Mouse (Mus musculus) intestine, embryonic 15.5 days (tissue): Measurements from ENCODE around the gene Gm17521. TPM values are rescaled to one million over a fixed set of nuclear protein-coding genes. Genes with fewer than 3 reads are reported as not detected.
"Not testable (repeated sequence)": the region's sequence is repeated elsewhere in the genome, so short reads cannot be mapped to it uniquely, and the experiment has no call there.

Experiments
- ATAC-seq: fragments of 200-750 bp; cut with Nextera tagmentation; 2 replicates; pipeline ENCODE4 v1.8.0; 2017; ENCODE audit warnings: moderate TSS enrichment, moderate library complexity
- H3K27ac ChIP-seq: fragments of 300-500 bp; sonication (generic); 2 replicates; pipeline ENCODE4 v1.5.1; 2015; ENCODE audit warnings: mild to moderate bottlenecking, inconsistent platforms
- H3K27me3 ChIP-seq: fragments of 300-500 bp; sonication (generic); replicated peaks from 2 replicates; pipeline ENCODE4 v1.6.1; 2015; ENCODE audit warnings: inconsistent platforms
- H3K36me3 ChIP-seq: fragments of 300-500 bp; sonication (generic); 2 replicates; pipeline ENCODE4 v1.6.1; 2015; ENCODE audit warnings: inconsistent platforms
- H3K4me1 ChIP-seq: fragments of 300-500 bp; sonication (generic); replicated peaks from 2 replicates; pipeline ENCODE4 v1.6.1; 2015; ENCODE audit warnings: inconsistent platforms
- H3K4me2 ChIP-seq: fragments of 300-500 bp; sonication (generic); replicated peaks from 2 replicates; pipeline ENCODE4 v1.6.1; 2015; ENCODE audit warnings: mild to moderate bottlenecking, inconsistent platforms
- H3K4me3 ChIP-seq: fragments of 300-500 bp; sonication (generic); replicated peaks from 2 replicates; pipeline ENCODE4 v1.5.1; 2015; ENCODE audit warnings: inconsistent platforms
- H3K9ac ChIP-seq: fragments of 300-500 bp; sonication (generic); 2 replicates; pipeline ENCODE4 v1.6.1; 2015; ENCODE audit warnings: inconsistent platforms
- H3K9me3 ChIP-seq: fragments of 300-500 bp; sonication (generic); 2 replicates; pipeline ENCODE4 v1.6.1; 2016; ENCODE audit warnings: inconsistent platforms
- WGBS: fragments of 180-500 bp; shearing (Covaris S2); methylation state at CpG from one replicate; pipeline ENCODE4 v1.1.7; 2015; 5-methylcytosine and 5-hydroxymethylcytosine counted together
- polyA plus RNA-seq: library from polyadenylated mRNA; unstranded; fragments of >200 nt; fragmentation: Nextera tagmentation; extraction: Ambion mirVana; gene quantifications from 2 replicates; pipeline ENCODE4 v1.2.1, GENCODE M21; 2015

The Gm17521 gene
- polyA plus RNA-seq: not detected in 2 replicates

DNA sequence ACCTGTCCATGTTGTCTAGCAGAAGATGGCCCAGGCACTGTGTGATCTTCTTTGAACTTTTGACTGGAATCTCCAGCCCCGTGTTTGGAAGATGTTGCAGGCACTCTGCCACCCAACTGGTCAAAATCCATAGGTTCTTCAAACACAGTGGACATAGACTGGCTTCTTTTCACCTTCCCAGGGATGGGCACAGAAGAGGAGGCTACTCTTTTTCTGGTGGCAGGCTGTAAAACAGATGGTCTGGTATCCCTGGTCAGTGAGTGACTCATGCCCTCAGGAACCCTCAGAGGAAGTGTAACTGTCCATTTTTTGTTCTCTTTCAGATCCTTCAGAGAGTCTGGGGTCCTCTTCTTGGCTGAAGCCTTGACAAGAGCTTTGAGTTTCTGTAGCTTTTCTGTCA, at the start of gene Gm17521:
Gene Gm17521, minus strand, starts transcription at position 101 of the 400 bp plus-strand sequence.
- not testable (repeated sequence) for H3K27ac ChIP-seq, H3K4me1 ChIP-seq, H3K9me3 ChIP-seq, H3K36me3 ChIP-seq, ATAC-seq, H3K27me3 ChIP-seq, H3K9ac ChIP-seq, H3K4me2 ChIP-seq, H3K4me3 ChIP-seq
- 61% methylated on average over 1 of the region's 1 CpGs for WGBS

GRCm38 (mm10) chrX:123043956-123044355, 14.5 kb upstream of the Gm17521 start:
- Histone ChIP-seq H3K4me3 (no peak overlapping the region), H3K4me1 (no peaks in the 10 kb centered on the region), H3K4me2 (no peak overlapping the region), H3K36me3 (no peaks in the 10 kb centered on the region), H3K9ac (no peak overlapping the region), H3K27me3 (no peaks in the 10 kb centered on the region), H3K9me3 (no peaks in the 10 kb centered on the region), H3K27ac (no peak overlapping the region)
- no peak for ATAC-seq

DNA sequence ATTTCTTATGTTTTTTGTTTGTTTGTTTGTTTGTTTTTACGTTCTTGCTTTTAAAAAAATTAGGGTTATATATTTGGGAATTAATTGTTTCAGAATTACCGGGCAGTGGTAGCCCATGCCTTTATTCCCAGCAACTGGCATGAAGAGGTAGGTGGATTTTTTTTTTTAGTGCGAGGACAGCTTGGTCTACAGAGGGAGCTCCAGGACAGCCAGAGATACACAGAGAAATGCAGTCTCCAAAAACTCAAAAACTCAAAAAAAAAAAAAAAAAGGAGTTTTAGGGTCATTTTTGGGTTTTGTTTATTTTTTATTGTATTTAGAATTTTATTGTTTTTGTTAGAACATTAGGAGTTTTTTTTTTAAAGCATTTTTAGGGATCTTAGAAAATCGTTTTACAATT, 14.0 kb upstream of the Gm17521 start:
- 65% methylated on average over 4 of the region's 4 CpGs for WGBS
- H3K4me3 ChIP-seq: no peak overlapping the region
- no peak for ATAC-seq
- H3K9ac ChIP-seq: no peak overlapping the region
- no peaks in the 10 kb centered on the region for H3K9me3 ChIP-seq
- no peak overlapping the region for H3K4me2 ChIP-seq
- H3K4me1 ChIP-seq: no peaks in the 10 kb centered on the region
- no peaks in the 10 kb centered on the region for H3K36me3 ChIP-seq
- H3K27me3 ChIP-seq: no peaks in the 10 kb centered on the region
- no peak overlapping the region for H3K27ac ChIP-seq

Other genes starting within 250 kb of the Gm17521 start
- 7.1 and 9.3 TPM in 2 replicates for gene Cldn34c1, start 73.8 kb upstream of the Gm17521 start, polyA plus RNA-seq
- gene Srsx, start 192.8 kb upstream of the Gm17521 start, polyA plus RNA-seq: not detected in 2 replicates
- gene Gm17577, start 217.2 kb upstream of the Gm17521 start, polyA plus RNA-seq: not detected in 2 replicates